Mouse (Mus musculus): ENCODE measurements around the gene Madcam1.
A peak's percentile ranks its signal among the peaks of the same experiment; 100 is the strongest.

Madcam1 gene

GRCm38 (mm10) chr10:79712499-79713126 is 48.3 kb downstream of the Madcam1 start:
- peak; percentile 81 for DNase-seq

- no peak for DNase-seq
Measured at GRCm38 (mm10) chr10:79713163-79713562, 48.8 kb downstream of the Madcam1 start.

- DNase-seq: peak; percentile 76
Measured at GRCm38 (mm10) chr10:79714996-79715395, 50.6 kb downstream of the Madcam1 start.

- DNase-seq: peak; percentile 84
Measured at GRCm38 (mm10) chr10:79716254-79716987, 52.1 kb downstream of the Madcam1 start, which contains the start of gene Hcn2. Hcn2 (plus strand) TSS chr10:79716634.

- DNase-seq: peak; percentile 83
Measured at GRCm38 (mm10) chr10:79716988-79717355, 52.6 kb downstream of the Madcam1 start.

GRCm38 (mm10) chr10:79717640-79718357 is 53.4 kb downstream of the Madcam1 start:
- DNase-seq: peak; percentile 77

Data from cerebellum, adult 9-11 months (tissue).